Mouse (Mus musculus) liver, embryonic 12.5 days (tissue): ENCODE results near the gene Rrp1. TPM values are rescaled to one million over a fixed set of nuclear protein-coding genes. Genes with fewer than 3 reads are reported as not detected.
"Not testable (repeated sequence)": the region's sequence is repeated elsewhere in the genome, so short reads cannot be mapped to it uniquely, and the experiment has no call there.

Experiments
- ATAC-seq: fragments of 200-750 bp; cut with Nextera tagmentation; 2 replicates; pipeline ENCODE4 v1.8.0; 2017; ENCODE audit warnings: moderate number of reproducible peaks, mild to moderate bottlenecking, moderate library complexity
- H3K27ac ChIP-seq: fragments of 300-500 bp; sonication (generic); 2 replicates; pipeline ENCODE4 v1.5.1; 2016; ENCODE audit warnings: mild to moderate bottlenecking
- H3K27me3 ChIP-seq: fragments of 300-500 bp; sonication (generic); replicated peaks from 2 replicates; pipeline ENCODE4 v1.6.1; 2016; ENCODE audit warnings: mild to moderate bottlenecking, moderate library complexity
- H3K36me3 ChIP-seq: fragments of 300-500 bp; sonication (generic); 2 replicates; pipeline ENCODE4 v1.6.1; 2016; ENCODE audit warnings: mild to moderate bottlenecking, moderate library complexity
- H3K4me1 ChIP-seq: fragments of 300-500 bp; sonication (generic); 2 replicates; pipeline ENCODE4 v1.6.1; 2016
- H3K4me2 ChIP-seq: fragments of 300-500 bp; sonication (generic); 2 replicates; pipeline ENCODE4 v1.6.1; 2016; ENCODE audit warnings: mild to moderate bottlenecking, moderate library complexity
- H3K4me3 ChIP-seq: fragments of 300-500 bp; sonication (generic); 2 replicates; pipeline ENCODE4 v1.5.1; 2016; ENCODE audit warnings: mild to moderate bottlenecking, moderate library complexity
- H3K9ac ChIP-seq: fragments of 300-500 bp; sonication (generic); 2 replicates; pipeline ENCODE4 v1.6.1; 2016; ENCODE audit warnings: mild to moderate bottlenecking, moderate library complexity
- H3K9me3 ChIP-seq: fragments of 300-500 bp; sonication (generic); replicated peaks from 2 replicates; pipeline ENCODE4 v1.6.1; 2016; ENCODE audit warnings: mild to moderate bottlenecking, moderate library complexity
- WGBS: fragments of 180-500 bp; shearing (Covaris S2); methylation state at CpG from one replicate; pipeline ENCODE4 v1.1.7; 2016; ENCODE audit not compliant: insufficient replicate concordance; 5-methylcytosine and 5-hydroxymethylcytosine counted together
- polyA plus RNA-seq: library from polyadenylated mRNA; unstranded; fragments of >200 nt; fragmentation: Nextera tagmentation; extraction: Ambion mirVana; gene quantifications from 2 replicates; pipeline ENCODE4 v1.2.1, GENCODE M21; 2016

The Rrp1 gene
- polyA plus RNA-seq, 1 experiment from 2014 or later = 200 TPM

GRCm38 (mm10) chr10:78371746-78372145, 41.1 kb downstream of the Rrp1 start:
- peaks cover 52% of the 10 kb centered on the region for H3K4me1 ChIP-seq
- H3K36me3 ChIP-seq = no peaks in the 10 kb centered on the region
- no peak overlapping the region for H3K9ac ChIP-seq
- H3K4me3 ChIP-seq = no peak overlapping the region
- no peak overlapping the region for H3K27ac ChIP-seq
- no peak for ATAC-seq
- 80% methylated on average over 6 of the region's 6 CpGs for WGBS
- H3K27me3 ChIP-seq = peaks cover 14% of the 10 kb centered on the region
- 0 out of 2 replicates have a peak, but pooled peaks cover 5% of the 10 kb centered on the region for H3K9me3 ChIP-seq
- peak overlapping the region; percentile 41; the same call in 1 of the 2 replicates for H3K4me2 ChIP-seq

DNA sequence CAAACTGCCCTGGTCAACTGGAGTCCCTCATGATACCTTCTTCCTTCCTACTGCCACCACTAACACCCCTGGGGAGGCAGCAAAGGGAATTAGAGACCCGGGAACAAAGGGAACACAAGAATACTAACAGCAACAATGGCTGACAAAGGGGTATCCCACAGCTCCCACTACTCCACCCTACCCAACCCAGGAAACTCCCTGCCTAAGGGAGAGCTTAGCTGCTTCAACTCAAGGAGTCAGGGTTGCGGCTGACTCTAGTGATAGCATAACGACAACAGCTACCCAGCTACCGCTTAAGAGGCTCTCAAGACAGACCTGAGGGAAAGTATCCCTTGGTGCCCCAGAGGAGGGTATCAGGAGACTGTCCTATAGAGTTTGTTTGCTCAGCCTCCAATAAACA, 45.3 kb downstream of the Rrp1 start:
- Histone ChIP-seq H3K27ac (peak overlapping the region; percentile 92), H3K4me2 (peak overlapping the region; percentile 65), H3K27me3 (peaks cover 19% of the 10 kb centered on the region; the same call in 1 of the 2 replicates), H3K36me3 (no peaks in the 10 kb centered on the region), H3K4me3 (peak overlapping the region; percentile 21; the same call in 1 of the 2 replicates), H3K9me3 (no peaks in the 10 kb centered on the region), H3K4me1 (peaks cover 60% of the 10 kb centered on the region), H3K9ac (peak overlapping the region; percentile 45; the same call in 1 of the 2 replicates)
- 15% methylated on average over 4 of the region's 4 CpGs for WGBS
- ATAC-seq = peak; percentile 69

- H3K36me3 ChIP-seq = no peaks in the 10 kb centered on the region
- no peaks in the 10 kb centered on the region for H3K9me3 ChIP-seq
- H3K4me2 ChIP-seq = peak overlapping the region; percentile 65
- peak overlapping the region; percentile 21; the same call in 1 of the 2 replicates for H3K4me3 ChIP-seq
- peaks cover 19% of the 10 kb centered on the region for H3K27me3 ChIP-seq
- peak overlapping the region; percentile 53 for H3K9ac ChIP-seq
- peaks cover 53% of the 10 kb centered on the region for H3K4me1 ChIP-seq
- 8% methylated on average over 9 of the region's 9 CpGs for WGBS
- peak; percentile 90 for ATAC-seq
- peak overlapping the region; percentile 92 for H3K27ac ChIP-seq
These were observed 46.0 kb downstream of the Rrp1 start for GRCm38 (mm10) chr10:78366851-78367312.

GRCm38 (mm10) chr10:78366195-78366834, 46.5 kb downstream of the Rrp1 start:
- Histone ChIP-seq H3K9me3 (no peaks in the 10 kb centered on the region), H3K9ac (peak overlapping the region; percentile 53), H3K27me3 (peaks cover 19% of the 10 kb centered on the region), H3K27ac (peak overlapping the region; percentile 92), H3K4me3 (peak overlapping the region; percentile 21; the same call in 1 of the 2 replicates), H3K4me2 (peak overlapping the region; percentile 65), H3K4me1 (peaks cover 49% of the 10 kb centered on the region), H3K36me3 (no peaks in the 10 kb centered on the region)
- 27% methylated on average over 5 of the region's 5 CpGs for WGBS
- peak; percentile 41 for ATAC-seq

DNA sequence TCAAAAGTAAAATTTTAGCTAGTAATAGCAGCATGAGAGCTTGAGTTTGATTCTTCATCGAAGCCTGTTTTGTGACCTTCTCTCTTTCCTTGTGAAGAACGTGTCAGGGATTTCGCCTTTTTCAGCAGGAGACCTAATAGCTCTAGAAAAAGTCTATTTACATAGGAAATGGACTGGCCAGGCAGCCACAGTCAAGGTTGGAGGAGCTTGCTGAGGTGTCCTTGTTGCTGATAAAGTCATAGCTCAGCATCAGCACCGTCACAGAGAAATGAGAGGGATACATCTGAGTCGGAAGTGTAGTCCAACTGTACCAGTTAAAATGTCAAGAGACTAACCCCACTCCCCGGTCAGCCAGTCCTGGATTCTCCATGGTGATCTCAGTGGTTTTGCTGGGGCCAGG, 47.3 kb downstream of the Rrp1 start:
- Histone ChIP-seq H3K36me3 (no peaks in the 10 kb centered on the region), H3K27ac (peak overlapping the region; percentile 92), H3K4me1 (peaks cover 49% of the 10 kb centered on the region), H3K27me3 (peaks cover 19% of the 10 kb centered on the region), H3K9ac (peak overlapping the region; percentile 25; the same call in 1 of the 2 replicates), H3K4me2 (peak overlapping the region; percentile 65; the same call in 1 of the 2 replicates), H3K4me3 (no peak overlapping the region), H3K9me3 (no peaks in the 10 kb centered on the region)
- 61% methylated on average over 6 of the region's 6 CpGs for WGBS
- no peak for ATAC-seq

DNA sequence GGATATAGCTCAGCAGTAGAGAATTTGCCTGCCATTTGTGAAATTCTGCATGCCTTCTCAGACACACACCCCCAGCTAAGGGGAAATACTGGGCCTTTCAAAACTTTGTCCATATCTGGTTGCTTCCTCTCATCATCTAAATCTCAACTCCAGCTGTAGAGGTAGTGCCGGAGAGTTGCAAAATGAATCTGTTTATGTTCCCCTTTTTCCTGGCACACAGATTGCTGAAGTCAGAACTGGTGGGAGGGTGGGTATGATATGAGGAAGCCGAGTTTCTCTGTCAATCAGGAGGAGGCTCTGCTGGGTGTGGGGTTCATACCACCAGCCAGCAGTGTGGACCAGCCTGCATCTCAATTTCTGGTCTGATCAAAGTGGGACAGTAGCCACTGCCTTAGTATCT, 48.7 kb downstream of the Rrp1 start:
- peaks cover 26% of the 10 kb centered on the region for H3K27me3 ChIP-seq
- H3K27ac ChIP-seq = no peak overlapping the region
- no peak for ATAC-seq
- H3K9me3 ChIP-seq = no peaks in the 10 kb centered on the region
- no peak overlapping the region for H3K4me2 ChIP-seq
- WGBS = 9% methylated on average over 2 of the region's 2 CpGs
- H3K4me3 ChIP-seq = no peak overlapping the region
- peaks cover 43% of the 10 kb centered on the region for H3K4me1 ChIP-seq
- H3K36me3 ChIP-seq = no peaks in the 10 kb centered on the region
- H3K9ac ChIP-seq = no peak overlapping the region

- H3K9ac ChIP-seq = no peak overlapping the region
- no peak overlapping the region for H3K4me2 ChIP-seq
- peaks cover 37% of the 10 kb centered on the region for H3K4me1 ChIP-seq
- H3K4me3 ChIP-seq = no peak overlapping the region
- no peaks in the 10 kb centered on the region for H3K36me3 ChIP-seq
- WGBS = 71% methylated on average over 6 of the region's 6 CpGs
- no peak overlapping the region for H3K27ac ChIP-seq
- H3K9me3 ChIP-seq = no peaks in the 10 kb centered on the region
- H3K27me3 ChIP-seq = peaks cover 26% of the 10 kb centered on the region
- no peak for ATAC-seq
These were observed 49.5 kb downstream of the Rrp1 start for GRCm38 (mm10) chr10:78363366-78363765.

- H3K9me3 ChIP-seq = no peaks in the 10 kb centered on the region
- no peak overlapping the region for H3K27ac ChIP-seq
- no peak overlapping the region for H3K4me2 ChIP-seq
- peaks cover 31% of the 10 kb centered on the region for H3K4me1 ChIP-seq
- no peak overlapping the region for H3K4me3 ChIP-seq
- ATAC-seq = no peak
- no peaks in the 10 kb centered on the region for H3K36me3 ChIP-seq
- H3K9ac ChIP-seq = no peak overlapping the region
- peaks cover 26% of the 10 kb centered on the region for H3K27me3 ChIP-seq
- 59% methylated on average over 2 of the region's 2 CpGs for WGBS
These were observed 50.9 kb downstream of the Rrp1 start for GRCm38 (mm10) chr10:78361951-78362350.

GRCm38 (mm10) chr10:78360290-78360711, 52.5 kb downstream of the Rrp1 start:
- no peak overlapping the region for H3K4me2 ChIP-seq
- no peak overlapping the region for H3K9ac ChIP-seq
- H3K4me3 ChIP-seq = no peak overlapping the region
- 73% methylated on average over 3 of the region's 3 CpGs for WGBS
- H3K27me3 ChIP-seq = peaks cover 34% of the 10 kb centered on the region
- H3K9me3 ChIP-seq = no peaks in the 10 kb centered on the region
- ATAC-seq = no peak
- H3K4me1 ChIP-seq = peaks cover 14% of the 10 kb centered on the region
- H3K36me3 ChIP-seq = no peaks in the 10 kb centered on the region
- H3K27ac ChIP-seq = no peak overlapping the region

DNA sequence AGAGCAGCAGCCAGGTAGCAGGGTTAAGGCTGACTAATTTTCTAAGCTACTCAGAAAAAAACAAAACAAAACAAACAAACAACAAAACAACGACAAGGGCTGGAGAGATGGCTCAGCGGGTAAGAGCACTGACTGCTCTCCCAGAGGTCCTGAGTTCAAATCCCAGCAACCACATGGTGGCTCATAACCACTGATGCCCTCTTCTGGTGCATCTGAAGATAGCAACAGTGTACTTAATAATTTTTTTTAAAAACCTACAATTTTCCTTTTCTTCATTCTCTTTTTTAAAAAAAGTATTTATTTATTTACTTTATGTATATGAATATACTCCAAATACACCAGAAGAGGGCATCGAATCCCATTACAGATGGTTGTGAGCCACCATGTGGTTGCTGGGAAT, 53.8 kb downstream of the Rrp1 start:
- 75% methylated on average over 3 of the region's 3 CpGs for WGBS
- not testable (repeated sequence) for H3K27ac ChIP-seq, H3K9ac ChIP-seq, H3K9me3 ChIP-seq, H3K4me3 ChIP-seq, ATAC-seq, H3K36me3 ChIP-seq, H3K4me1 ChIP-seq, H3K4me2 ChIP-seq
- H3K27me3 ChIP-seq = peaks cover 39% of the 10 kb centered on the region

DNA sequence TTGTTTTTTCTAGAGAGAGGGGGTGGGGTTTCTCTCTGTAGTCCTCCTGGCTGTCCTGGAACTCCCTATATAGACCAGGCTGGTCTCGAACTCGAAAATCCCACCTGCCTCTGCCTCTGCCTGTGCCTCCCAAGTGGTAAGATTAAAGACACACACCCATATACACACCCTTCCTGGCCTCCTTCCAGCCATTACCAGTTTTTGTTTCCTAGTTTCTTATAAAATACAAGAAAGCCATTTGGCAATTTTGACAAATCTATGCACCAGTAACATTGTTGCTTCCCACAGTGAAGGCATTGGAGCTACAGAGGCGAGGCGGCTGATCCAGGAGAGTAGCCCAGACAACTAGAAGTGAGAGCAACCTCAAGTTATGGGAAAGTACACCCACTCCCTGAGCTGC, 54.6 kb downstream of the Rrp1 start:
- WGBS = 65% methylated on average over 4 of the region's 4 CpGs
- Histone ChIP-seq H3K27ac (no peak overlapping the region), H3K36me3 (no peaks in the 10 kb centered on the region), H3K27me3 (peaks cover 40% of the 10 kb centered on the region), H3K4me3 (no peak overlapping the region), H3K9me3 (no peaks in the 10 kb centered on the region), H3K4me2 (no peak overlapping the region), H3K4me1 (peaks cover 10% of the 10 kb centered on the region; the same call in 1 of the 2 replicates), H3K9ac (no peak overlapping the region)
- no peak for ATAC-seq

- Histone ChIP-seq H3K27ac (no peak overlapping the region), H3K27me3 (peaks cover 41% of the 10 kb centered on the region), H3K4me2 (no peak overlapping the region), H3K4me3 (no peak overlapping the region), H3K4me1 (peaks cover 10% of the 10 kb centered on the region; the same call in 1 of the 2 replicates), H3K36me3 (no peaks in the 10 kb centered on the region), H3K9me3 (no peaks in the 10 kb centered on the region), H3K9ac (no peak overlapping the region)
- no peak for ATAC-seq
- WGBS = 66% methylated on average over 5 of the region's 5 CpGs
These were observed 55.1 kb downstream of the Rrp1 start for GRCm38 (mm10) chr10:78357742-78358141.
